Mouse (Mus musculus): ENCODE measurements around the gene Nlk. TPM values are rescaled to one million over a fixed set of nuclear protein-coding genes. Genes with fewer than 3 reads are reported as not detected.
"Not testable (repeated sequence)": the region's sequence is repeated elsewhere in the genome, so short reads cannot be mapped to it uniquely, and the experiment has no call there.

Gene Nlk
- polyA plus RNA-seq, 1 experiment: 41.0 TPM

DNA sequence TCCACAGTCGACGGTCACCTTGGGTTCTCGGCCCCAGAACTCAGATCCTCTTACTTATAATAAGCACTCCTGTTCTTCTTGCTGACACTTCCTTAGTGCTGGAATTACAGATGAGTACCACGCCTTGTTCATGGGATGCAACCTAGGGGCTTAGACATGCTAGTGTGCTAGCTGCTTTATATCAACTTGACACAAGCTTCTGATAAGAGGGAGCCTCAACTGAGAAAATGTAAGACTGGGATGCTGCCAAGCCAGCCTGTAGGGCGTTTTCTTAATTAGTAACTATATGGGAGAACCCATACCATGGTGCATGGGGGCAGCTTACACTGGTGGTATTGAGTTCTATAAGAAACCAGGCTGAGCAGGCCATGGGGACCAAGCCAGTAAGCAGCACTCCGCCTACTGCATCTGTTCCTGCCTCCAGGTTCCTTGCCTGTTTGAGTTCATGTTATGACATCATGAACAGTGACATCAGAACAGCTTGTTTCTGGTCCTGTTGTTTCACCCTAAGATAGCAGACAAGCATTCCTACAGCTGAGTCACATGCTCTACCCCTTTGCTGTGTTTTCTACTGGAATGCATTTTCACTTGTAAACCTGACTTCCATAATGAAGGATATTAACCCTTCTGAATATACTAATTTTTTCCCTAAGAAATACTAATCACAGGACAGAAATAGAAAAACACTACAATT lies 102.8 kb downstream of the Nlk start:
- no peak for DNase-seq (ENCODE audit: low read depth)
- TF ChIP-seq POLR2A (IDR thresholded peaks at IDR 0.05; ENCODE audit: borderline replicate concordance, extremely low read depth, insufficient read depth, insufficient read length, poor library complexity, severe bottlenecking) (no peak), CTCF (IDR thresholded peaks at IDR 0.05; ENCODE audit: borderline replicate concordance, extremely low read depth, insufficient read depth, insufficient read length) (no peak)

DNA sequence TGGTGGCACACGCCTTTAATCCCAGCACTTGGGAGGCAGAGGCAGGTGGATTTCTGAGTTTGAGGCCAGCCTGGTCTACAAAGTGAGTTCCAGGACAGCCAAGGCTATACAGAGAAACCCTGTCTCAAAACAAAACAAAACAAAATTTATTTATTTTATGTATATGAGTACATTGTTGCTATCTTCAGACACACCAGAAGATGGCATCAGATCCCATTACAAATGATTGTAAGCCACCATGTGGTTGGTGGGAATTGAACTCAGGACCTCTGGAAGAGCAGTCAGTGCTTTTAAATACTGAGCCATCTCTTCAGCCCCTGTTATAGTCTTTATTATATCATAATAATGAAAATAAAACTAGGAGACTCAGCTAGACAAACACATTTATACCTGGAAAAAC lies 109.5 kb downstream of the Nlk start:
- not testable (repeated sequence) for DNase-seq (ENCODE audit: low read depth)

DNA sequence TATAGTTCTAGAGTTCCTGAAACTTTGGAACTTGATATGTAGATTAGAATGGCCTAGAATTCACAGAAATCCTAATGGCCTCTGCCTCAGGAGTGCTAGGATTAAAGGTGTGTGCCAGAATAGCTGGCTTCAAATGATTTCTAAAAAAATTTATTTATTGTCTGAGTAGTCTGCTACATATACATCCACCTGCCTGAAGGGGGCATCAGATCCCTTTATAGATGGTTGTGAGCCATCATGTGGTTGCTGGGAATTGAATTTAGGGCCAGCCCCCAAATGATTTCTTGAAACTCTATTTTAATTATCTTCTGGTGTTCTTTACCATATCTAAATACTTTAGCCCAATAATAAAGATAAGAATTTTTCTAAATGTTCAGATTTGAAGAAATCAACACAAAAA lies 111.1 kb downstream of the Nlk start:
- DNase-seq (ENCODE audit: low read depth): no peak
- no peak for TF ChIP-seq CTCF (IDR thresholded peaks at IDR 0.05; ENCODE audit: borderline replicate concordance, extremely low read depth, insufficient read depth, insufficient read length)
- no peak for TF ChIP-seq POLR2A (IDR thresholded peaks at IDR 0.05; ENCODE audit: borderline replicate concordance, extremely low read depth, insufficient read depth, insufficient read length, poor library complexity, severe bottlenecking)

DNA sequence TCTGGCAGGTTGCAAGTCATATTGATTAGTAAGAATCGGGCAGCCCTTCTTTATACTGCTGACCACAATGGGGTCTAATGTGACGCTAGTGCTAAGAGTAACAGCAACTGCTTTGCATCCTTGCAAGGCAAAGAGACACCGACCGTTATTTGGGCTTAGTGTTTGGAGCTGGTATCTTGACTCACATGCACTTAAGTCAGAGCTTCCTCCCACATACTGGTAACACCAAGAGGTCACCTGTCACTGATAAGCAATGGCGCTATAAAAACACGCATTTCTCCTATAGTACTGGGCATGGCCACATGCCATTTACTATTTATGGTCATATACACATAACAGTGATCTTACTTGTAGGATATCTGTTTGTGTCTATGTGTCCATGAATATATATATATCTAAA lies 114.3 kb downstream of the Nlk start:
- DNase-seq (ENCODE audit: low read depth): no peak
- TF ChIP-seq POLR2A (IDR thresholded peaks at IDR 0.05; ENCODE audit: borderline replicate concordance, extremely low read depth, insufficient read depth, insufficient read length, poor library complexity, severe bottlenecking): no peak
- TF ChIP-seq CTCF (IDR thresholded peaks at IDR 0.05; ENCODE audit: borderline replicate concordance, extremely low read depth, insufficient read depth, insufficient read length): no peak

DNA sequence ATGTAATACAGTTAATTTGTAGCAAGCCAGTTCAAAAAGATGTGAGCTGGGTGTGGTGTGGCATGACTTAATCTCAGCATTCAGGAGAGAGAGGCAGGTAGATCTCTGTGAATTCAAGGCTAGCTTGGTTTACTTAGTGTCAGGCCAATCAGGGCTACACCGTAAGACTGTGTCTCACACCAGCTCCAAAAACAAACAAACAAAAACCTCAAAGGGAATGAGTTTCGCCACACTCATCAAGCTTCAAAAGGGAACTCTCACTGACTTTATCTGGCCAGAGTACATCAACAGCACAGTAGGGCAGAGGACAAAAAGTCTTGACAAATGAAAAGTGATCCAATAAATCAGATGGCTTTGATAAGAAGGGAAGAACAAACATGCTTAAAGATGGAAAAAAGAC lies 122.2 kb downstream of the Nlk start:
- no peak for TF ChIP-seq POLR2A (IDR thresholded peaks at IDR 0.05; ENCODE audit: borderline replicate concordance, extremely low read depth, insufficient read depth, insufficient read length, poor library complexity, severe bottlenecking)
- TF ChIP-seq CTCF (IDR thresholded peaks at IDR 0.05; ENCODE audit: borderline replicate concordance, extremely low read depth, insufficient read depth, insufficient read length): no peak
- DNase-seq (ENCODE audit: low read depth): no peak

DNA sequence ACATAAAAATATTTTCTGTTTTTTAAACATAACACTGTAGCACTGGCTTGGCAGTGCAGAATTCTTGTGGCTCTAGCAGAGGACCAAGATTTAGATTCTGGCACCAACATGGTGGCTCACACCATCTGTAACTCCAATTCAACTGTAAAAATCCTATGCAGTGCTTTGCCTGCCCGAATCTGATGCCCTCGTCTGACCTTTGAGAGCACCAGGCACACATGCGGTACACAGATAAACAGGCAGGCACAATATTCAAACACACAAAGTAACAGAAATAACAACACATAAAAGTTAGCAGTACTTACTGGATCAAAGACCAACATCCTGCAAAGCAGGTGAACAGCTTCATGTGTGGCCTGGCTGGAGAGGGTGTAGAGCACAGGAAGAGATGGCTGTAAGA lies 122.6 kb downstream of the Nlk start:
- DNase-seq (ENCODE audit: low read depth): no peak
- no peak for TF ChIP-seq POLR2A (IDR thresholded peaks at IDR 0.05; ENCODE audit: borderline replicate concordance, extremely low read depth, insufficient read depth, insufficient read length, poor library complexity, severe bottlenecking)
- no peak for TF ChIP-seq CTCF (IDR thresholded peaks at IDR 0.05; ENCODE audit: borderline replicate concordance, extremely low read depth, insufficient read depth, insufficient read length)

DNA sequence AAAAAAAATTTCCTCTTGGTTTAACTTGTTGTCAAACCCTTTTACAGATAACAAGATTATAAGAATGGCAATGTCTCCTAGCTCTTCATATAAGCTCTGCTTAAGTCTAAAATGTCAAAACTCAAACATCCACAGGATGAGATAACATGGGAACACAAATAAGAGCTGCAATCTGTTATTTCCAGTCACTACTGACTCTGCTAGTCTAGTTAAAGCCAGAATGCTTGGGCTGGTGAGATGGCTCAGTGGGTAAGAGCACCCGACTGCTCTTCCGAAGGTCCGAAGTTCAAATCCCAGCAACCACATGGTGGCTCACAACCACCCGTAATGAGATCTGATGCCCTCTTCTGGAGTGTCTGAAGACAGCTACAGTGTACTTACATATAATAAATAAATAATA lies 123.1 kb downstream of the Nlk start:
- DNase-seq (ENCODE audit: low read depth): not testable (repeated sequence)

DNA sequence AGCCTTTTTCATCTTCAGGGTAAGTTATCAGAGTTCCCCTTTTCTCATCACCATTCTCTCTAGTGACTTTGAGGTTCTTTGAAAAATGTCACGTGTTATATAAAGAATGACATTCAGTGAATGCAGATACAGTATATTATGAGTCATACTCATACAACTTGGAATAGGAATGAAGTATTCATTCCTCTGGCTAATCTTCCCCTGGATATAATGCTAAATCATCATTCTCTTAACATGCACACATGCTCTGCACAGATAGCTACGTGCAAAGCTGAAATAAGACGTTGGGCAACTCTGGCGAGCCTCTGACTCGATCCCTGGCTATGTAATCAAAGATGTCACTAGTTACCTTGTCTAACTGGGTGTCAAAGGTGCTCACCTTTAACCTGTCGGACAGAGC lies 125.3 kb downstream of the Nlk start:
- DNase-seq (ENCODE audit: low read depth): no peak
- TF ChIP-seq POLR2A (IDR thresholded peaks at IDR 0.05; ENCODE audit: borderline replicate concordance, extremely low read depth, insufficient read depth, insufficient read length, poor library complexity, severe bottlenecking) (no peak), CTCF (IDR thresholded peaks at IDR 0.05; ENCODE audit: borderline replicate concordance, extremely low read depth, insufficient read depth, insufficient read length) (no peak)

DNA sequence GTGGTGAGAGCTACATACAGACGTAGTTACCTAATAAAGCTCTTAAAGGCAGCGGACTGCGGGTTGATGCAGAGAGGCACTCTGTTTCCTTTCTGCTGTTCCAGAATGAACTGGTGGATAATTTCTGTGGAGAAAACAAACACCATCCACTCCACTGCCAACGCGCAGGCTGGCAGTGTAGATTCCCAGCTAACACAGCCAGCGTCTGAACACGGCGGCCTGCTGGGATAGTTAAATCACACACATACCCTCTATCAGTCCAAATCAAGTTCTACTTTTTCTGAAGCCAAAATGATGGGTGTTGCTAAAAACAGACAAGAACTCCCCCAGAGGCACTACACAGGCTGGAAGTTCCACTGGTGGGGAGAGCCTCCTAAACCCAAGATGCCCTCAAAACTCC lies 125.7 kb downstream of the Nlk start:
- TF ChIP-seq POLR2A (IDR thresholded peaks at IDR 0.05; ENCODE audit: borderline replicate concordance, extremely low read depth, insufficient read depth, insufficient read length, poor library complexity, severe bottlenecking) (no peak), CTCF (IDR thresholded peaks at IDR 0.05; ENCODE audit: borderline replicate concordance, extremely low read depth, insufficient read depth, insufficient read length) (no peak)
- DNase-seq (ENCODE audit: low read depth): no peak

DNA sequence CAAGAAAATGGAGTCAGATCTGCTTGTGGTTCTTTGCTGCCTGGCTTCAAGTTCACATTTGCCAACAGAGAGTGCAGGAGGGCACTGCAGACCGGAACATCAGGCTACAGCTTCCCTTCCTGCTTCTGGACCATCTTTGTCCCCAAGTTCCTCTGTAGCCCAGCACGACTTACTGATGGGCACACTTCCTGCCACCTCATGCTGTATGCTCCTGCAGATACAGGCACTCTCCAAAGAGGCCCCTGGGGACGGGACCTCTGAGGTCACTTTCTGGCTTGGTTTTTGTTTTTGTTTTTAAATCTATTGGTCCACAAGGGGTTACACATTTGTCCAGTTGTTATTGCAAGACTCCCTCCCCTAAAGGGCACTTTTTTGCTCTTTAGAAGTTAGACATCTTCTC lies 127.4 kb downstream of the Nlk start:
- no peak for DNase-seq (ENCODE audit: low read depth)

DNA sequence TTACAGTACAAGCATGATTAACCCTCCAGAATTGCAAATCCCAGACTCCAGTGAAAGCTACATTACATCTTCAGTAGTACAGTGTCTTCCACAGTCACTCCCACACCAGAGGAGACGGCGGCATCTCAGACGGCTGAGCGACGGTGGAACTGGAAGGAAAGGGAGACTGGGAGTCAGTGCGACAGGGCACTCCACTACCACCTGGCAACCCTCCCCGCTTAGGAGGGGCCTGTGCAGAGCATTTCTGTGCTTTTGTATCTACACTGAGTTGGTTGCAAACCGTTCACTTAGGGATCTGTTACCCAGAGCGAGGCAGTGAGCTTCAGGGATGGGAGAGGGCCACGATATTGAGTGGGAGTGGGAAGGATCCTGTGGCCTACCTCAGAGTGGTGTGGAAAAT lies 128.3 kb downstream of the Nlk start:
- DNase-seq (ENCODE audit: low read depth): no peak
- TF ChIP-seq CTCF (IDR thresholded peaks at IDR 0.05; ENCODE audit: borderline replicate concordance, extremely low read depth, insufficient read depth, insufficient read length) (no peak), POLR2A (IDR thresholded peaks at IDR 0.05; ENCODE audit: borderline replicate concordance, extremely low read depth, insufficient read depth, insufficient read length, poor library complexity, severe bottlenecking) (no peak)

More for the DNA sequence above, 127.4 kb downstream of the Nlk start:
- TF ChIP-seq POLR2A (IDR thresholded peaks at IDR 0.05; ENCODE audit: borderline replicate concordance, extremely low read depth, insufficient read depth, insufficient read length, poor library complexity, severe bottlenecking) (no peak), CTCF (IDR thresholded peaks at IDR 0.05; ENCODE audit: borderline replicate concordance, extremely low read depth, insufficient read depth, insufficient read length) (no peak)

DNA sequence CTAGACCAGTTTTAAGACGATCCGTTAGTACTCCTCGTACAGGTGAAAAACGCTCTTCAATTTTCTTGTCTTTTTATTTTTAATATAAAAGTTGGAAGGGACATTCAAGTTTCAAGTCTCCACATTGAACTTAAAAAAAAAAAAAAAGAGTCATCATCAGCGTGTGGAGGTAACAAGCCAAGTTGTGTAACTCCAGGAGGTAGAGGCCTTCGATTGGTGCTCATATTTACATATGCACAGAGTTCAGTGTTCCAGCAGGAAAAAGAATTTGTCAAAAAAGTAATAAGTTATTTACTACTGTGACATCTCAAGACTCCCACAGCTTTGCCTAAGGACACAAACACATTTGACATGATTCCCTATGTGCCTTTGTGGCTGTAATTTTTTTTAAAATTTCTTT lies 129.6 kb downstream of the Nlk start:
- no peak for DNase-seq (ENCODE audit: low read depth)
- TF ChIP-seq CTCF (IDR thresholded peaks at IDR 0.05; ENCODE audit: borderline replicate concordance, extremely low read depth, insufficient read depth, insufficient read length) (no peak), POLR2A (IDR thresholded peaks at IDR 0.05; ENCODE audit: borderline replicate concordance, extremely low read depth, insufficient read depth, insufficient read length, poor library complexity, severe bottlenecking) (no peak)

DNA sequence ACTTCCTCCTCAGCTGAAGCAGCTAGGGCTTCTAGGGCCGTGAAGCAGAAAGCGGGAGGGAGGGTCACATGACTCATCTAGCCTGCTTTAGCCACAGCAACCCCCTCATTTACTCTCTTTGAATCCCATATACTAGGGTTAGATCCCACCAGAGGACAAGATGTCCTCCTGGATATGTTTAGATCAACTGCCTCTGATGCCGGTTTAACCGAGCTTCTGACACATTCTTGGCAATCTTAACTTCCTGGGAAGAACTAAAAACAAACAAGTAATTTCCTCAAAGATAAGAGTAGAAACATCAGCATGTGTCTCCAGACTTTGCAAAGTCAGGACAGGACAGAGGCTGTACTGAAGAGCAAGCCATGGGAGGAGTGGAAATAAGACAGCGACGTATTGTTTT lies 130.4 kb downstream of the Nlk start:
- DNase-seq (ENCODE audit: low read depth): peak; percentile 15

More for the DNA sequence above, 130.4 kb downstream of the Nlk start:
- TF ChIP-seq POLR2A (IDR thresholded peaks at IDR 0.05; ENCODE audit: borderline replicate concordance, extremely low read depth, insufficient read depth, insufficient read length, poor library complexity, severe bottlenecking): no peak
- TF ChIP-seq CTCF (IDR thresholded peaks at IDR 0.05; ENCODE audit: borderline replicate concordance, extremely low read depth, insufficient read depth, insufficient read length): no peak

Measured in brain, embryonic 14.5 days (tissue).